11 mouse cellular contexts compared by ENCODE assay signal in genomic region chr13:41747691-41748090, GRCm38 (mm10).
DNase-seq lines count a peak whose midpoint lies in the region.
"Had no signal": no experiment of that assay in that cellular context is flagged by ENCODE, and none has a peak within 500 bp of the region (broad histone marks: within the 10 kb centered on the region; RNA-seq: fewer than 3 reads in every experiment).

No protein-coding gene starts in this region.

- DNase-seq in adrenal gland, postnatal 14 days, result peak; percentile 21
- DNase-seq in adrenal gland, postnatal 4 days (ENCODE audit: low spot score in 2 of 2), result no peak
- DNase-seq in layer of hippocampus, adult 11-12 months (ENCODE audit: low spot score), result peak; percentile 16
- no peak for DNase-seq in layer of hippocampus, adult 9-10 months (ENCODE audit: low spot score)
- DNase-seq in right cerebral cortex, adult 2 months (ENCODE audit: low spot score in 2 of 2), result peak; percentile 26 to 32
- DNase-seq in right cerebral cortex, postnatal 4 days, result no peak
- DNase-seq in heart, adult 8-10 months (ENCODE audit: low spot score), result no peak
- DNase-seq in lung, postnatal 25 days (ENCODE audit: low spot score), result no peak
- DNase-seq: cerebellum, adult 9-11 months; gastrocnemius, postnatal 14 days; kidney, adult 18-20 months had no signal

Comparison
In these comparisons a context has a peak if more than half of its experiments do, and no peak if none do; other contexts are left out.
1. DNase-seq: peak in adrenal gland, postnatal 14 days (single experiment), layer of hippocampus, adult 11-12 months (single experiment) and right cerebral cortex, adult 2 months (2 of 2); none in adrenal gland, postnatal 4 days (0 of 2), layer of hippocampus, adult 9-10 months (single experiment), right cerebral cortex, postnatal 4 days (single experiment), heart, adult 8-10 months (single experiment) and lung, postnatal 25 days (single experiment).